Mouse (Mus musculus) retina, adult 2 months (tissue): ENCODE measurements around the gene AU040320.
A peak's percentile ranks its signal among the peaks of the same experiment; 100 is the strongest.

ENCODE experiments used
- DNase-seq: peaks from one replicate; pipeline ENCODE4 v3.0.0-alpha.2; 2012; ENCODE audit warnings: low read depth, low spot score

Gene AU040320

DNA sequence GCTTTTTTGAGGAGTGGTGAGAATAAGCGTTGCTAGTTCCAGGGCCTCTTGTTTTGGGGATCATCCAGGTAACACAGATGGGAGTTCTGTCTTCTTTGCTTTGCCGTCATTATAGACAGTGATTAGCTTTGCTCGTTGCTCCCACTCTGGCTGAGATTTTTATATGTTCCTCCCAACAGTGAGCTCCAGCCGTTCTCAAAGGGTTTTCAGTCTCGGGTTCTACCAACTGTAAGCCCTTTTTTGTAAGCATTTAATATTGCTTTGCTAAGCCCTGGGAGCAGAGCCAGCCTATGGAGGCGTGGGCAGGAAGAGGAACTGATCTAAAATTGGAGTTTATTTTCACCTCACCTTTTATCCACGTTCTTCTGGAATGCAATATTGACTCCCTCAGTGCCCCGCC is 29.7 kb downstream of the AU040320 start:
- DNase-seq, result no peak

DNA sequence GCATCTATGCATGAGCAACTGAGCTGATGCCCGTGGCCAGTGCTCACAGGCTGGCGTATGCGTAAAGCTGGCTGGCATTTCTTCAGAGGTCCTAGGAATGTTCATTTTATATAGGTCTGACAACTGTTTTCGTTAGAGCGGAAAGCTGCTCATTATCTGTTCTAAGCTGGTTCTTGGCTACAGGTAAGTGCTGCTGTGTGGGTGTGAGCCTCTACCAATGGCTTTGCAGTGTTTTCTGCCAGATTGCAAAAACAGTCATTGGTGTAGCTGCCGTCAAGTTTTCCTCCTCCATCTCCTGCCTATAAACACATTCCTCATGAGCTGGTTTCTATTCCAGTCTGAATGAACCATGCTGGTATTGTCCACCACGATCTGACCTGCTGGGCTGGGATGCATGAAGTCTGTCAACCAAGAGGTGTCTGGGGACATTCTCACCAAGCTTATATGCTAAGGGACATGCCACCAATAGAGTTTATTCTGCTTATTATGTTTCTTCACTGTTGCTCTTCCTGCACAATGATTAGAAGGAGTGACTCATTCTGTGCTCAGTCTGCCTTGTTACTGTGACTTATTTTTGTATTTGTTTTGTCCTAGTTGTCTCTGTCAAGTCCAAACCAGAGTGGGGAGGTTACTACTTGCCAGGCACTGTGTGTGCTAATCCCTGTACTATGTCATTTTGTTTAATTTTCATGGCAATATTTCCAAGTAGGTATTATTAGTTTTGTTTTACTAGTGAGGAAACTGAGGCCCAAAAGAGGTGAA is 39.2 kb downstream of the AU040320 start:
- no peak for DNase-seq

DNA sequence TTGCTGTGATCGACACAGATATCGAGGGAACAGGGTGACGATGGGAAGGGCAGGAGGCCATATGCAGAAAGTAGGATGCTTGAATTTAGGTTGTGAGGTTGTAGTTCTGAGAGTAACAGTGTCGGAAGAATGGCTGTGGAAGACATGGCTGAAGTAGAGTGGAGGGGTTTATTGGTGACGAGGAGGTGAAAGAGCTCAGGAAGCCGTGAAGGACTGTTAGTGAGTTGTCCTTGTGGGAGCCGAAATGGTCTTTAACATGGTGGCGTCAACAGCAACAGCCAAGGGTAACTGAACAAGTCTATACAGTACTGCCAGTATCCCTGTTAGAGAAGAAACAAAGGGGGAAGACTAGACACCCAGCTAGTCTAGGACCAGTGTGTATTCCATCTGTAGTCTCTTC is 48.8 kb downstream of the AU040320 start:
- no peak for DNase-seq

DNA sequence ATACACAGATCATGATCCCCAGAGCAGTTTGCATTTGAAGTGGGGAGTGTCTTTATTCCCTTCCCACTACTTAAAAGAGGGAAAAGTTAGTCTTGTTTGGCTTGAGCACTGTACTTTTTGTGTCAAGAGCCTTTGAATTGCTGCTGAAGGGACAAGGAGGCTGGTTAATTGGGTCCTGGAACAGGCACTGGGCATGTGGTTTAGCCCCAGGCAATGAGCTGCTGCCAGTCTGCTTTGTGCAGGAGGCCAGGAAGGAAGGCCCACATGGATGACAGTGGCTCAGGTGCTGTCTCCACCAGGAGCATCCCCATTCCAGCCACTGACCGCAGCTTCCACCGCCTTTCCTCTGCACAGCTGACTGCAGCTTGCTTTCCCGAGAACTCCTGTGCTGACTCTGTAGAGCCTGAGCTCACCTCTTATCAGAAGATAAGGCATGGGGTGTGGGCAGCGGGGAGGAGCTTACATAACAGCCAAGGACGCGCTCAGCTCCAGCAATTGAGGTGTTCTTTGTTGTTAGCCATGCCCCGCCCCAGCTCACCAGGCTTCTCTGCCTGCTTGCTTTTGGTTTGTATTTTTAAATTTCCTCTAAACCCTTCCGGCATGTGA is 50.0 kb downstream of the AU040320 start:
- DNase-seq, result no peak

DNA sequence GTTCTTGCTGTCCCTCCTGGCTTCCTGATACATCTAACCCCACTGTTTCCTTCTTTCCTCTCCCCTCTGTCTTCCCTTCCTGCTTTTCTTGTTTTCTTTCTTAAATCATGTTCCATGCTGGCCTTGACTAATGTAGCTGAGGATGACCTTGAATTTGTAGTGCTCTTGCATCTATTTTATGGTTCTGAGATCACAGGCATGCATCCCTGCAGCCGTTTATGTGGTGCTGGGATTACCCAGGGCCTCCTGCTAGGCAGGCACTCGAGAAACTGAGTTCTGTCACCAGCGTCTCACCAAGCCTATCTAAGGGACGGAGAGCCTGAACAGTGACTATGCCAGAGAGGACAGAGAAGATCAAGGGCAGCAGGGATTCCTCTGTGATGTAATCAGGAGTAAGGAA is 52.4 kb downstream of the AU040320 start:
- DNase-seq, result no peak

DNA sequence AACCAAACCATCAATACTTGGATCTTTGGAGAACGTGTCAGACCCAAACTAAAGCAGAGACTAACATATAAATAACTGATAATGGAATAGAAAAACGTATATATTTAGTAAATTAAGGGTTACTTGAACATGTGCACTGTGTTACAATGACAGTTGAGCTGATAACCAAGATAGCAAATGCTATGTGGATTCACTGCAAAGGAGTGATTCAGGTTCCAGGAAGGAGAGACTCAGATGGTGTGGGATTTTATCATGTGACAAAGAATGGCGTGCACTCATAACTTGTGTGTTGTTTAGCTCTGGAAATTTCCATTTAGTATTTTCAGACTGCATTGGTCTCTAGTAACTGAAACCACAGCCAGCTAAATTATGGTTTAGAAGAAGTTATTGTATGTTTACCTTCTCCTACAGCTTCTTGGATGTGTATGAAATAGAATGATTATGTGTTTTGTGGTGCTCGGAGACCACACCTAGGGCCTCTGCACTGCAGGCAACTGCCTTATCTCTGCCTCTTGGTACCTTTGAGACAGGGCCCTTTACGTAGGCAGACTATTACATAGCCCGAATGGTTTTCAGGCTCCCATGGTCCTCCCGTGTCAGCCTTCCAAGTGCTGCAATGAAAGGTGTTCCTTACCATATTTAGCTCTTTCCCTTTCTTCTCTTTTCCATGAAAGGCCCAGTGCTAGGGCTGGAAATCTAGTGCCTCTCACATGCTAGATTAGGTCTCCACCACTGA is 53.5 kb downstream of the AU040320 start:
- DNase-seq, result no peak

DNA sequence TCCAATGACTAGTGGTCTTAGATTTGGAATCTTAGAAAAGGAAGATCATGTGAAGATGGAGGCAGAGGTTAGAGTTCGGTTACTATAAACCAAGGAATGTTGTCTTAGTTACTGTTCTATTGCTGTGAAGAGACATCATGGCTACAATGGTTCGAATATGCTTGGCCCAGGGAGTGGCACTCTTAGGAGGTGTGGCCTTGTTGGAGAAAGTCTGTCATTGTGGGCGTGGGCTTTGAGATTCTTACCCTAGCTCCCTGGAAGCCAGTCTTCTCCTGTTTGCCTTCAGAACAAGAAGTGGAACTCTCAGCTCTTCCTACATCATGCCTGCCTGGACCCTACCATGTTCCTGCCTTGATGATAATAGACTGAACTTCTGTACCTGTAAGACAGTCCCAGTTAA is 57.2 kb downstream of the AU040320 start:
- no peak for DNase-seq

DNA sequence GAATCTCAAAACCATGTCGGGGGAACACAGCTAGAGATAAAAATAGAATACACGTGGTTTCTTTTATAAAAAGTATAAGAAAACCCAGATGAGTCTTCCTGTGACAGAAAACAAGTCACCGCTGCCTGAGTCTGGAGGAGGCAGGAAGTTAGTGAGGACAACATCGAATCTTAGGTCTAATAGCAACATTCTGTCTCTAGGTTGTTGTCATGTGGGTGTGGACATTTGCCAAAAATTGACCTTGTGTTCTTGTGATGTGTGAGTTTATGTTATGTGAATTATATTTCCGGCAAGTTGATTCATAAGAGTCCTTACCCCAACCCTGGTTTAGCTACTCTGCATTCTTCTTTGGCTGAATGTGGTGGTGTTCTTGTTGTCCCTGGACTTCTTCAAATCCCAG is 59.9 kb downstream of the AU040320 start:
- DNase-seq, result no peak

DNA sequence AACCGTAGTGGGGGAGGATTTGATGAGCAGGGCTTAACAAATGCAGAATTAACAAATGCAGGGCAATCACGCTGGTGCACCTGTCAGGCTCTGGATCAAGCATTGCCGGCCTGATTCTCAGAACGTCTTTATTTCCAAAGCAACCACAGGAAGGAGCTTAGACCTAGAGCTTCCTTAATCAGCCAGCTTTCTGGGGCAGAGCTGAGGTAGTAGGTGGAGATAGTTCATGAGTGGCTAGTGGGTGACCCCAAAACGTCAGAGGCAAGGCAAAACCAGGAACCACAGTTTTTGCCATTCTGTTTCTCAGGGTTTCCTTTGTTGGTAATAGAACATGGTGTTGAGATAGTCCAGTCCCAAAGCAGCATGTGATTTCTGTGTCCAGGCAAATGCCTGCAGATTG is 61.5 kb downstream of the AU040320 start:
- peak; percentile 29 for DNase-seq

DNA sequence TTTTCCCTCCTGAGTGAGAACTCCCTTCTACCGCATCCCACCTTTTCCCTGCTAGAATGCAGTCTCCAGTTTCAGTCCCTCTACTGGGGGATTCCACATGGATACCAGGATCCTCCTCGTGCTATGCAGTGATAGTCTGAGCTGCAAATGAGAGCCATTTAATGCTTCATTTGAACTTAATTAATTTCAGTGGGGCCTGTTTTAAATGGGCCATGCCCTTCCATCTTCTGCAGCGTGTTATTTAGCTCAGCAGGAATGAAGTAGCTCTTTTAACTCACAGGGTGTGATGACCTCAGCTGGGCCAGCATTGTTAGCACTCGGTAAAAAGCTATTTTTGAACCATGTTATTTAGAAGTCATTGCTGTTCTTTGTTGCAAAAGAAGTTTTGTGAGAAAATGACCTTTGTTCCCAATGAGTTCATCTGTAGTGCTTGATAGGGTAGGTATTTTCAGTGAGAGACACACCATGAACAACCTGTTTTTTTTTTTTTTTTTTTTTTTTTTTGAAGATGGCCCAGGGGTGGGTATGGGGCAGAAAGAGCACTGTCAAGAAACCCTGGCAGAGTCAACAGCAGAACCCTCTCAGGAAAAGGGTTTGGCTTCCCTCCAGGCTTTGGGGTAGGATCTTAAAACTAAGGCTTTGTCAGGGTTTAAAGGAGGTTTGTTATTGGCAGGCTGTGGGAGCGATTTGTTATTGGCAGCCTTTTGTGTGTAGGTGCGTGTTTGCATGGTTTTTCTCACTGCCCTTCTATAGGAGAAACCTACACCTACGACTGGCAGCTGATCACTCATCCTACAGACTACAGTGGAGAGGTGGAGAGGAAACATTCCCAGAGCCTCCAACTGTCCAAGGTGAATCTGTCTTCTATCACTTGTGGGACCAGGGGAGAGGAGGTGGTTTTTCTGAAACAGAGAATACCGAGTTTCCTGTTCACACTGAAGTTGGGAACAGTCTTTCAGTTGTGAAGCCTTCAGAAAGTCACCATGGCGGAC is 69.8 kb downstream of the AU040320 start:
- DNase-seq, result no peak

DNA sequence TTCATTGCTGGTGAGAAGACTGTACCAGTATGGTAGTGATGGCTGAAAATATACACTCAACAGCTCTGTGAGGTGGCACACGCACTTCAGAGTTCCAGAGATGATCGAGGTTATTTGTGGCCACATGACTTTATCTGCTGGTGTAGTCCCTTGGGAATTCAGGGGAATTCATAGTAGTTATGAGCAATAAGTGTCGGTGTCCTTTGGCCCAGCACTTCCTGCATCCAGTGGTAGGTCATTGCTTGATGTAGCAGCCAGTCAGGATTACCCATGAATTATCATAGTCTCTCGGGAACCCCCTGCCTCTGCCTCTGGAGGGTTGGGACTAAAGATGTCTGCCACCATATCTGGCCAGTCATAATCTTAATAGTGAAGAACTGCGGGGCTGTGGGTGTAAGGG is 70.6 kb downstream of the AU040320 start:
- DNase-seq, result no peak

DNA sequence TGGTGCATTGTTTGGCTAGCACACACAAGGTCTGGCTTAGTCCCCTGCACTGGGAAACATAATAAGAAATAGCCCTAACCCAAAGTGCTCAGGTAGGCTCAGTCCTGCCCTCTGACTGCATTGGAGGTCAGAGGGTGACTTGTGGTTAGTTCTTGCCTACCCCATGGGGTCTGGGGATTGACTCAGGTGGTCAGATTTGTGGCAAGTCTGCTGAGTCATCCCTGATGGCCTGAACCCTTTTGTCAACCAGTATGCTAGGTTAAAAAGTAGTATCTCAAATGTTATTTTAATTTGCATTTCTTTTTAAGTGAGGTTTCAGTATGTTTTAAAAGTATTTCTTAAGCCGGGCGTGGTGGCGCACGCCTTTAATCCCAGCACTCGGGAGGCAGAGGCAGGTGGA is 77.8 kb downstream of the AU040320 start:
- DNase-seq, result no peak

DNA sequence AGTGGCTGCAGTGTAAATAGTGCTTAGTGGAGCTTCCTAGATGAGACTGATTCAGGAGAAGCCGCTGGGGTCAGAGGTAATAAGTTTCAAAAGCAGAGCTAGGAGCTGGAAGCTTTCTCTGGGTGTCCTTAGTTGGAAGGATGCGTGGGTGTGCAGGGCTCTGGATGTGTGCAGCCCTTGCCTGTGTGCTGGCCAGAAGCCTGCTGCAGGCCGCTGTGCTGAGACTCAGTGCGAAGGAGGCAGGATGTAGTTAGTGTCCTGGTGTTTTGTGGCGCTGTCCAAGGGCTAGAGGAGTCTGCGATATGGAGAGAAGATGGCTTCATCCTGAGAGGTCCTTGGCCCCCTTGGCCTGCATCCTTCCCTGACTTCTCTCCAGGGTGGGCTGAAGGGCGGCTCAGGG is 85.5 kb downstream of the AU040320 start:
- no peak for DNase-seq

DNA sequence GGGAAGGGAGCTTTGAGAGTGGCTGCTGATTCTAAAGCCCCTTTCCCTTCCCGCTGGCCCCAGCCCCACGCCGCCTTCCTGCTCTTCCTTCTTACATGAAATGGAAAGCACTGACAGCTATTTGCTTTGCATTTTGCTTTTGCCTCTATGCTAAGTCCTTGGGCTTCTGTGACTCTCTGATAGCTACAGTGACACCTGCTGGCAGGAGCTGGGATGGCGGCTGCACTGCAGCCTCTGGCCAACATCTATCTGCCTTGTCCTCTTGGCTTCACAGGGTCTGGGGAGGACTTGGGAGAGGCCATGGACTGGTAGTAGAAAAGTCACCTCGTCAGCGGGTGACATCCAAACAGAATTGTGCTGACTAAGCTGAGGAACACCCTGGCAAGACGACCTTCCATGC is 86.5 kb downstream of the AU040320 start:
- DNase-seq, result peak; percentile 59

DNA sequence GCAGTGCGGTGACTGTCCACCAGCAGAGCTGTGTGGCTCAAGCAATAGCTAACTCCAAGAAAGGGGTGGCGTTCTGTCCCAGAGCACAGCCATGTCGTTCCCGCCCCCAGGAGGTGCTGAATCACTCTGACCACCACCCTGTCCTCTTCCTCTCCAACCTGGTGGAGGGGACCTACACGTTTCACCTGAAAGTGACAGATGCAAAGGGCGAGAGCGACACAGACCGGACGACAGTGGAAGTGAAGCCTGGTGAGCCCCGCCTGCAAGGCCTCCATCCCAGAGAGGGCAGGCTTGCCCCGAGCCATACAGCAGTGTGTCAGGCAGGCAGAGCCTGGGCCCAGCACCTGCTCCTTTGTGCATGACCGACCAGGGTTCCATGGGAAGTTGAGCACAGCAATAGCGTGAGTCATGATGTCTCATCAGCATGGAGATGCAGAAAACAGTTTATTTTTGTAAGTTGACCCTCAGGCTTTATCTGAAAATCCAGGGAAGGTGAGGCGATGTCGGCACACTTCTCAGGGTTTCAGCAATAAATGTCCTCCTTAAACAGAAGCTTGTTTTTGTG is 87.7 kb downstream of the AU040320 start:
- DNase-seq, result no peak

DNA sequence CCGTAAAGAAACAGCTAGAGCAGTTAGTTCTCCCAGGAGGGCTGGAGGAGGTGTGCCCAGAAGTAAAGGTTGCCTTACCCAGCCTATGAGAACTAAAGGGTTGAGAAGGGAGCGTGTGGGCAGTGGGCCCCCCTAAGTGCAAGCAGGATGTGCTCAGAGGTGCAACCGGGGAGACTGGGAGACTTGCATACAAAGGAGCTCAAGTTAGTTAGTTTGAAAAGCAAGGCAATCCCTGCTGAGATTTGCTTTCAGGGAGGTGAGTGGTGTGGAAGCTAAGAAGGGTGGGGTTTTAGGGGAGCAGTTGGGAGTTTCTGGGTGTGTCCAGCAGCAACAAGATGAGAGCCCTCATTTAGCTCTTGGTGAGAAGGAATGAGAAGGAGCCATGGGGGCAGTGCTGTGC is 89.6 kb downstream of the AU040320 start:
- no peak for DNase-seq

DNA sequence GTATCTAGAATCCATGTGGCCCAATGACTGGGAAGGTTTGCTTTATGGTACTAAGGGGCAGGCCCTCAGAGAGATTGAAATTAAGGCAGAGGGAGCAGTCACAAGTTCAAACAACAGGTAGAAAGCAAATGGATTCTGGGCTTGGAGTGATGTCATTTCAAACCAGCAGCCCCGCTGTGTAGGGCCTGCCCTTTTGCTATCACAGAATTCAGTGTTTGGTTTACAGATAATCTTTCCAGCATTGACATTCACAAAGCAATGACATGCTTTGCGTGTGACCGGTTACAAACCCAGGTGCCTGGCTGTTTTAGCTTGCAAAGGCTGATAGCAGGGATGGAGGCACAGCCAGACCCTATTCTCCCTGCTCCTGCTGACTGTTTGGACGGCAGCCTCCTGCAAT is 92.3 kb downstream of the AU040320 start:
- DNase-seq, result no peak

DNA sequence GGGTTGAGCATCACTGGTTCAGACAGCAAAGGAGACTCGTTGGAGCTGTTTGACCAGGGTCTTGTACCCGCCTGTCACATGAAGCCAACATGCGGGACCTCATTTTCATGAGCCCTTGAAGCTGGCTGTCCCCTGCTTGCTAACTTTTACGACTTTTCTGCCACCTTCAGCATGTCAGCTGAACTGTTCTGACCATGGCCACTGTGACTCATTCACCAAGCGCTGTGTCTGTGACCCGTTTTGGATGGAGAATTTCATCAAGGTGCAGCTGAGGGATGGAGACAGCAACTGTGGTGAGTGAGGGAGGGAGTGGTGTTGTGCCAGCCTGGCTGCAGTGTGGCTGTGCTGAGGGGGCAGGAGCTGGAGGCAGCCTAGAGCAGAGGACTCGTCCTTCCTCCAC is 93.6 kb downstream of the AU040320 start:
- no peak for DNase-seq

DNA sequence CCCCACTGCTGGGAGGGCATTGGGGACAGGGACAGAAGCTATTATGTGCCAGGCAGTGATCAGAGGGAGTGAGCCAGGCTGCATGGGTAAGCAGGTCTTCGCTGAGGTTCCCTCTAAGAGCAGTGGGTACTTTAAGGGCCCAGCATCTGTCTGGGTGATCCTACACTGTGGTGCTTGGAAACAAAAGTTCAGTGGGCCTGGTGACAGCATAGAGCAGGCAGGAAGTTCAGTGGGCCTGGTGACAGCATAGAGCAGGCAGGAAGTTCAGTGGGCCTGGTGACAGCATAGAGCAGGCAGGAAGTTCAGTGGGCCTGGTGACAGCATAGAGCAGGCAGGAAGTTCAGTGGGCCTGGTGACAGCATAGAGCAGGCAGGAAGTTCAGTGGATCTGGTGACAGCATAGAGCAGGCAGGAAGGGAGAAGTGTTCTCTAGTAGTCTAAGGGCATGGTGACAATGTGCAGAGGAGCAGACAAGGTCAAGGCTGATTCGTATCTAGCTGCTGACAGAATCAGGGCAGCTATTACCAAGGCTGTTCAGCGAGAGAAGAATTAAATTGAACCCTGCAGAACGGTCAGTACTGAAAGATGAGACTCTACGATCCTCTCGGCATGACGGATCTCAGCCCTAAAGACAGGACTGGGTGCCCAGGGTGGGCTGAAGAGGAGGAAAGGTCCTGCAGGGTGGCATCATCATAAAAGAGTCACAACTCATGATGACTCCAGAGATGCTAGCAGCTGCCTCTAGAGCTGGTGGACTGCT is 96.9 kb downstream of the AU040320 start:
- DNase-seq, result no peak

DNA sequence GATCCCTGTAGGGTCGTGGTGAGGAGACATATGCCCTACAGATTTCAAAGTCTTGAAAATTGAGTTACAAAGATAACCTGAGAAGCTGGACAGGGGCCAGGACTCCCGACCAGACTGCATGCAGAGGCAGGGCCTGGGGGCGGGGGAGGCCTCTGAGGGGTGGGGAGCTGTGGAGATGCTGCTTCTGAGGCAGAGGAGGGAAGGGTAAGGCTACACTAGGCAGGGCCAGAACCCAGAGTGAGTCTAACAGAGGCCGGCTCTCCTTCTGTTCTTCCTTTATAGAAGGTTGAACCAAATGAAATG is 97.4 kb downstream of the AU040320 start:
- DNase-seq, result no peak

DNA sequence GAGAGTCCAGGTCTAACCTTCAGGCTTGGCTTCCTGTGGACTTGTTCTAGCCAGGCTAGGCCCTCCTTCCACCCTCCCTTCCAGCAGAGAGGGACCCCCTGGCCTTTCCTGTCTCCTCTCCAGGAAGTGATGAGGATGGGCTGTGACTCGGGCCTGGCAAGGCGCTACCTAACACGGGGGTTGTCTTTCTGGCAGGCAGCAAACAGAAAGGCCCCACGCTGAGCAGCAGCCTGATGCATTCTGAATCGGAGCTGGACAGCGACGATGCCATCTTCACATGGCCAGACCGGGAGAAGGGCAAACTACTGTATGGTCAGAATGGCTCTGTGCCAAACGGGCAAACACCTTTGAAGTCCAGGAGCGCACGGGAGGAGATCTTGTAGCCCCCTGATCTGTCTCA is 99.6 kb downstream of the AU040320 start:
- no peak for DNase-seq
